Mouse (Mus musculus) CD4-positive, CD25-positive, alpha-beta regulatory T cell, adult 4 months (primary cell): ENCODE measurements around the gene Rpgrip1l. TPM values are rescaled to one million over a fixed set of nuclear protein-coding genes. Genes with fewer than 3 reads are reported as not detected.
A peak's percentile ranks its signal among the peaks of the same experiment; 100 is the strongest.

Source experiments
- ATAC-seq: one replicate; pipeline ENCODE4 v1.8.0; 2017
- polyA plus RNA-seq, 2 experiments: library from polyadenylated mRNA; unstranded; fragments of 100-300 nt; shearing (Covaris generic); gene quantifications; one replicate each; pipeline ENCODE4 v1.2.1; 2017

The Rpgrip1l gene
- 1 to 10 TPM; 2.6 to 2.7 TPM for polyA plus RNA-seq

- ATAC-seq: peak; percentile 97
Observed at GRCm38 (mm10) chr8:91312835-91313832, at the start of gene Rpgrip1l, which contains the start of gene Fto. Gene Rpgrip1l, minus strand, starts transcription at chr8:91313262. Gene Fto, plus strand, starts transcription at chr8:91313525.

GRCm38 (mm10) chr8:91360644-91361357, 47.7 kb upstream of the Rpgrip1l start:
- ATAC-seq: no peak

GRCm38 (mm10) chr8:91359511-91359910, 46.4 kb upstream of the Rpgrip1l start:
- ATAC-seq: no peak

GRCm38 (mm10) chr8:91358016-91358415, 45.0 kb upstream of the Rpgrip1l start:
- no peak for ATAC-seq

DNA sequence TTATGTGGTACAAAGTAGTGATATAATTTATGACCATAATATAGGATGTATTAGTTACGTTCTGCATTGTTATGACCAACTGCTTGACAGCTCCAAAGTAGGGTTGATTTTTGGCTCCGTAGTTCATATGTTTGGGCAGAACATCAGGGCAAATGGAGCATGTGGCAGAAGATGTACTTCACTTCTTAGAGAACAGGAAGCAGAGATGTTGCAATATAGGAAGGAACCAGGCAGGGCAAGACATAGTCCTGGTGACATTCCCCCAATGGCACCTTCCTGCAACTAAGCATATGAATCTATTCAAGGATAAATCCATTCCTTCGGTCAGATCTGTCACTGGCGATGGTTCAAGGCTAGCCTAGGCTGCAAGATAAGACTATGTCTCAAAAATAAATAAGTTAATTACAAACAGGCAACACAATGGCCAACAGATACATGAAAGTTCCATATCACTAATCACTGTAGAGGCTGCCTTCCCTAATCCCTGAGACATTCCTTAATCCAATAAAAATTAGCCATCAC, 44.5 kb upstream of the Rpgrip1l start:
- no peak for ATAC-seq

DNA sequence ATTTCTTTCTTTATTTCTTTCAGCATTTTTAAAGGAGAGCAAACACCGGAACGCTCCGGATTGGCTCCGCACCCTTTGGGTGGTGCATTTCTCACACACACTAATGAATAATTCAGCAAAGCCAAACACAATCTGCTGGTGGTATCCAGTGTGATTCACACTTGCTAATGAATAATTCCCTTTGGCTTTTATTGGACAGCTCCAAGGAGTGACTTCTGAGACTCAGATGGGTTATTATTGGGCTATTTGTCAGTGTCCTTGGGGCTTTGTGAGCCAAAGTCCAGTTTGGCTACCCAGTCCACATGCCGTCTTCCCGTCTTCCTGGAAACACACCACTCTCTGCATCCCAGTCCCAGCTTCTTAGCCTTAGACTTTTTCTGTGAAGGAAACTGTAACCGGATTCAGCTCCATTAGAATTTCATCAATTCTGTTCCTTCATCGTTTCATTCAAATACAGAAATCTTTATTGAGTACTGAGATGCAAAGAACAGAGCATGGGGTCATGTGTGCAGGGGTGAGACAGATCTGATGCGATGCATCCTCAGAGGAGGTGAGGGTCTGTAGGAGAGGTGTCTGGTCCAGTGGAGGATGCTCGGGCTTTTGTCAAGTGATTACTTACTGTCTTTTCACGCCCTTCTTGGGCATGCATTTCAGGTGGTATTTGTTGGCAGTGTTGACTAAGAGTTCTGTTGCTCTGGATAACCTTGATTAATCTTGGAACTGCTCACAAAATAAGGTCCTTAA, 43.1 kb upstream of the Rpgrip1l start:
- no peak for ATAC-seq

GRCm38 (mm10) chr8:91355301-91355905, 42.3 kb upstream of the Rpgrip1l start:
- ATAC-seq: no peak

DNA sequence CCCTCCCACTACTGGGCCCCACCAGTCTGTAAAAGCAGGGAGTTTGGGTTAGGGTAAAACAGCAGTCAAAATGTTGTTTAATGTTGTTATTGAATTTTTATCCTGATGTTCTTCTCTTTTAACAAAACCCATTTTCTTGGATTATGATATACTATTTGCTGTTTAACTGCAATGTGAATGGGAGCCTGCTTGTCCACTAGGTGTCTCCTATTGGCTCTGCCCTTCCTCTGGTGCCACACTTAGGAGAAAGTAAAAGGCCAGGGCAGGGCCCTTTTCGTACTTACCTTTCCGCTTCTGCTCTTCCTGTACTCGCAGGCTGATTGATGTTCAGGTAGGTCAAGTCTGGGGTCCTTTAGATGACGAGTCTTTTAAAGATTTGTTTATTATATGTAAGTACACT, 40.8 kb upstream of the Rpgrip1l start:
- no peak for ATAC-seq

DNA sequence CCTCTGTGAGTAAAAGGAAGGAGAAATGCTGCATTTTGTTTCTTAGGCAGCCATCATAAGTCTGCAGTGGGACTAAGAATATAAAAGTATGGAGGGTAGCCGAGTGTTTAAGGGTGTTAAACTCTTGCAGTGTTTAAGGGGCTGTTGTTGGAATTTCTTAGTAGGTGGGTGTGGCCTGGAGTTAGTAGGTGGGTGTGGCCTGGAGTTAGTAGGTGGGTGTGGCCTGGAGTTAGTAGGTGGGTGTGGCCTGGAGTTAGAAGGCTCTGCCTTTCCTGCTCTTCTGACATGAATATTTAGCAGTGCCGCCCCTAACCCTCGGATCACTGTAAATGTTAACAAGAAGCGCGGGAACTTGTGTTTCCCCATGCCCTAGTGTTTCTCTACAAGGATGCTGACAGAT, 40.0 kb upstream of the Rpgrip1l start:
- ATAC-seq: no peak

DNA sequence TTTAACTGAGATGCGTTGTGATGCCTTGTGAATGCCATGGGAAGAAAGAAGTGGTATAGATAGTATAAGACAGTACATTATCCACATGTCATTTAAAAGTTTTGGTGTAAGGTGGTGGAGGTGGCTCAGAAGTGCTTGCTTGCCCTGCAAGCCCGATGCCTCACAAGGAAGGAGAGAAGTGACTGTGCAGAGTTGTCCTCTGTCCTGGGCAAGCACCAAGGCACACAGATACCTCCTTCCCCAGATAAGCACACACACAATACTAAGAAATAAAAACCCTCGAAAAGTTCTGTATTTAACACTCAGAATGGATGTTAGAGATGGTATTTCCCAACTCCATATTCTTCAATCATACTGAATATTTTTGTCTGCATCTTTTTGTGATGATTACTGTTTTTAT, 39.5 kb upstream of the Rpgrip1l start:
- ATAC-seq: no peak

- no peak for ATAC-seq
Observed at GRCm38 (mm10) chr8:91350628-91351027, 37.6 kb upstream of the Rpgrip1l start.

- no peak for ATAC-seq
Observed at GRCm38 (mm10) chr8:91349816-91350215, 36.8 kb upstream of the Rpgrip1l start.

GRCm38 (mm10) chr8:91347595-91347994, 34.5 kb upstream of the Rpgrip1l start:
- no peak for ATAC-seq

DNA sequence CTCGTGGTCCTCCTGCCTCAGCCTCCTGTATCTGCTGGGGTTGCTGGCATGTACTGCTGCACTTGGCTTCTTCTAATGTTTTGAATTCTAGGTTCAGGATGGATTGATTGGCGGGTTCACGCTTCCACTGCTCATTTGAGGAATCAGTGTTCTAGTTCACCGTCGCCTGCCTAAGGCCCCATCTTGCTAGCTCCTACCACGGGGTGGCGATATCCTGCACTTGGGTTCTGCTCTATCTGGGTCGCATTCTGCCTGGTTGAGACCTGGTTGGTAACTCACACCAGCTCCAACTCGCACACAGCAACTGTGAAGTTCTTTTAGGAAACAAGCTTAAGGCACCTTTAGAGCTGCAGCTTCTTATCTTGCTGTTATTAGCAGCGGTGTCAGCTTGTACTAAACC, 34.1 kb upstream of the Rpgrip1l start:
- ATAC-seq: no peak

GRCm38 (mm10) chr8:91344659-91345058, 31.6 kb upstream of the Rpgrip1l start:
- no peak for ATAC-seq

- no peak for ATAC-seq
Observed at GRCm38 (mm10) chr8:91342798-91343197, 29.7 kb upstream of the Rpgrip1l start.

- no peak for ATAC-seq
Observed at GRCm38 (mm10) chr8:91342196-91342595, 29.1 kb upstream of the Rpgrip1l start.

- no peak for ATAC-seq
Observed at GRCm38 (mm10) chr8:91340746-91341145, 27.7 kb upstream of the Rpgrip1l start.

GRCm38 (mm10) chr8:91339651-91340050, 26.6 kb upstream of the Rpgrip1l start:
- ATAC-seq: no peak

- ATAC-seq: no peak
Observed at GRCm38 (mm10) chr8:91338389-91339154, 25.5 kb upstream of the Rpgrip1l start.

- no peak for ATAC-seq
Observed at GRCm38 (mm10) chr8:91329461-91329850, 16.4 kb upstream of the Rpgrip1l start.
